Mouse (Mus musculus) kidney, postnatal 14 days (tissue): ENCODE measurements around the gene S1pr3.

ENCODE experiments used
- DNase-seq: peaks from one replicate; pipeline ENCODE4 v3.0.0; 2022; ENCODE audit warnings: mixed read lengths

The S1pr3 gene

DNA sequence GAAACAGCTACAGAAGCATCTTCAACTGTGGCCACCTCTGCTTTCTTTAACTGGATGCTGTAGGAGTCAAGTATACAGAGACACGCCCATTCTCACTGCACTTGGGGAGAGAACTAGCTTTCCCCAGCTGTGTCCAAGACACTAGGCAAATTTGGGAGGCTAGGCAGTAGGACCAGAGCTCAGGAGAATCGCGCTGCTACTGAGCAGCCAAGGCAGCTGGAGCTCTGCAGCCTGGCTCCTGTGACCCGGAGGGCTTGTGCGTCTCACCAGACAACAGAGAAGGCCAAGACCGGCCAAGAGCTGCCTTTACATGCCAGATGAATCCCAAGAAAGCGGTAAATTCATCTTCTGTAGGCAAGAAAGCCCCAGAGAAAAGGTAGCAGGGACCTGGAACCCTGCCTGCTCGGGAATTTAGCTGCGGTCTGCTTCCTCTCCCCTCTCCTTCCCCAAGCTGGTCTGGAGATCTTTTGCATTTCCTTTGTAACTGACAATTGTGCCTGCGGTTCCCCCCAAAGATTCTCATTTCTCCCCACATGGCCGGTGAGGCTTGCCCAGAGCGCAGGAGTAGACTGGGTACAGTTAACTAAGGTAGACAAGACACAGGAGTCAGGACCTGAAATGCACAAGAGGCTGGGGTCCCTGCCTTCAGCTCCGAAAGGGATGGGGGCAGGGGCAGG, 760 bp upstream of the S1pr3 start:
- no peak for DNase-seq

DNA sequence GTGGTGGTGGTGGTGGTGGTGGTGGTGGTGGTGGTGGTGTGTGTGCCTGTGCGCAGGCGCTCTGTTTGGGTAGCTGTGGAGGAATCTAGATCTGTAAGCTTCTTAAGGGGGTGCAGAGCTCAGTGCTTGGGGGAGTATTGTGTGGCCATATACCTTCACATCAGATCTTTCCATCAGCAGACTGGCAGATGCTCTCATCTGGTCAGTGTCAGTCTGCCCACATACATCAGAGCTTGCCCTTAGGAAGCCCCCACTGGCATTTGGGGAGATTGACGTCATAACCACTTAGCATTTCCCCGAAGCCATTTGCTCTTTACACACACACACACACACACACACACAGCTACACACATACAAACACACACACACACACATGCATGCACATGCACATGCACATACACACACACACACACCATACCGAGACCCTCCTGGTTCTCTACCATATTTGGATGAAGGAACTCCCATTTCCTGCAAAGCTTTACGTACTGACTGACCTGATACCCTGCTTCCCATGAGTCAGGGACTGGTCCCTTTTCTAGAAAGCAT, 1.6 kb downstream of the S1pr3 start:
- no peak for DNase-seq

DNA sequence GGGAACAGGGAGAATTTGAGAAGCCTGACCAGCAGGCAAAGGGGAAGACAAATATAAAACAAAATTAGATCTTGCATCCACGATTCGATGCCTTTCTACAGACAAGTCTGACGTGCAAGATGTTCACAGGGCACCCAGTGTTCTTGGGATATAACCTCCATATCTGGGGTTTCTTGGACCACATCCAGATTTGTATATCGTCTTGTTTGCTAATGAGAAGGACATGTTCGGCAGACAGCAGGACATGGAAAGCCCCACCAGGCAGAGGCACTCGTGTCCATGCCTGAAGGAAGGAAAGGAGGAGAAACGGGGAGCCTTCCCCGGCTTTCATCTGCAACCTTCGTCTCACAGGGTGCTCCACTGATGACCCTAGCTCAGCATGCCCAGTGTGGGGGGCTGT, 2.8 kb downstream of the S1pr3 start:
- DNase-seq, result no peak

DNA sequence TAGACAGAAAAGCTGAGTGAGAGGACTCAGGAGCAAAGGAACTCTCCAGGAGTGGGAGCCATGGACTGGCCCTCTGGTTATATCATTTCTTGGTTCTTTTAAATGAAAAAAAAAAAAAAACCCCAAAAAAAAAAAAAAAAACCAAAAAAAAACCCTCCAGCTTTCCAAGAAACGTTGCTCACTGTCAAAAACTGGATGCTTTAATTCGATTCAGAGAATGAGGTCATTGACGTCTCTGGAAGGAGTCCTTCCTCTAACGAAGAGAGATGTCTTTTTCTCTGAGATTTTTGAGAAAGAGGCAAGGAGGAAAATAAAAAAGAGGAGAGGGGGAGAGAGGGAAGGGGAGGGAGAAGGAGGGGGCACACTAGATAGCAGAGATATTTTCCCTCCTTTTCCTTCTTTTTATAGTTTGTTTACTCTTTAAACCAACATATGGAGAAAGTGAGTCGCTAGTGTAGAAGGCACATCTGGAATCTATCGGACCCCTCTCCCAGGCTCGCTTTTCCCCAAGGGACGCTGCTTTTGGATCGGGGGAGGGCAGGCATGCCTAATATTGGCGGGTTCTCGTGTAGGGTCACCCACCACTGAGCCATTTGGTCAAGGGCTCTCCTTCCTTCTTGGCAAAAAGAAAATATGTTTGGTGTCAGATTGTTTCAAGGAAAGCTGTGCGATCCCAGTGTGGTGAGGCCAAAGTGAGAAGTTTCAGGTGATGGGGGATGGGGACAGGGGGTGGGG, 3.4 kb downstream of the S1pr3 start:
- no peak for DNase-seq

DNA sequence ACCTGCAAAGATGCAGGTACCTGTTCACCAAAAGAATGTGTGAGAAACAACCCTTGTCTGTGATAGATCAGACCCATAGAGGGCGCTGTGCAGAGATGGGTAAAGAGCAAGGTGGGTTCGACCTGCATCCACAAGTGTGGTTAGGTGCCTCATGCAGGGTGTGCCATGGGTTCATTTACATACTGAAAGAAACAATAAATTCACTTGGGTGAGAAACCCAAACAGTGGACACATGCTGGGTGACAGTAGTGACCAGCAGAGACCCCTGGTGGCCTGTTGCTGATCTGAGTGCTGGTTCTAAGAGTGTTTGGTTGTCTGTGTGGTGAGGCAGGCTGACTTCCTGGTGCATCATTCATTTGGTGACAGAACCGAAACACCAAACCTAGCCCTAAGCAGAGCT, 5.0 kb downstream of the S1pr3 start:
- DNase-seq, result peak; percentile 41

DNA sequence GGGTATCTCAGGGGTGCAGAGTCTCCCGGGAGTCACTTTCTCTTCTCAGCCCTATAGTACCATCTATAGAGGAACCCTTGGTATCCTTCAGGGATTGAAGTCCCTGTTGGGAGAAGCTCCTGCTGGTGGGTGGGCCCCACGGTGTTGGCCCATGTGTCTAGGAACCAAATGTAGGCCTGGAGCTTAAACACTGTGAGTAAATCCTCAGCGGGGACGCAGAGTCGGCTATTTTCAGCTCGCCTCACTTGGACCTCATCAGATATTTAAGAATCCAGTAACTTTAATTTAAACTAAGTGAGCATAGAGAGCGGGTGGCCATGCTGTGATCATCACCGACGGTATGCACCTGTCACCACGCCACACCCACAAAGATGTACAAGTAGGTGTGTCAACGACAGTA, 8.3 kb downstream of the S1pr3 start:
- no peak for DNase-seq

DNA sequence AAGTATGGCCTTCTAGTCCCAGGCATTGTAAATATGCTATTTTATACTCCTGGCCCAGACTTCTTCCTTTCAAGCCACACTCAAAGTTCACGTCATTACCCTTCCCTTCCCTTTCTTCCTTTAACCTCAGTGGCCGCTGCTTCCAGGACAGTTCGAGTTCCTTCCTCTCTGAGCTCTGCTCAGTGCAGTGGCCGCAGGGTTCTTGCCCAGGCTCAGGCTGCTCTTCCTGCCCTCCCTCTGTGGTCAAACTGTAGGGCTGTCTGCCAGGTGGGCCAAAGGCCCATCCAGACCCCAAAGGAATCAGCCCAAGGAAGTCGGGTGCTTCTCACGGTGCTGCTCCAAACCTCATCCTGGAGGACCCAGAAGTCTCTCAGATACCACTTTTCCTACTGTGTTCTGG, 9.4 kb downstream of the S1pr3 start:
- DNase-seq, result peak; percentile 66

DNA sequence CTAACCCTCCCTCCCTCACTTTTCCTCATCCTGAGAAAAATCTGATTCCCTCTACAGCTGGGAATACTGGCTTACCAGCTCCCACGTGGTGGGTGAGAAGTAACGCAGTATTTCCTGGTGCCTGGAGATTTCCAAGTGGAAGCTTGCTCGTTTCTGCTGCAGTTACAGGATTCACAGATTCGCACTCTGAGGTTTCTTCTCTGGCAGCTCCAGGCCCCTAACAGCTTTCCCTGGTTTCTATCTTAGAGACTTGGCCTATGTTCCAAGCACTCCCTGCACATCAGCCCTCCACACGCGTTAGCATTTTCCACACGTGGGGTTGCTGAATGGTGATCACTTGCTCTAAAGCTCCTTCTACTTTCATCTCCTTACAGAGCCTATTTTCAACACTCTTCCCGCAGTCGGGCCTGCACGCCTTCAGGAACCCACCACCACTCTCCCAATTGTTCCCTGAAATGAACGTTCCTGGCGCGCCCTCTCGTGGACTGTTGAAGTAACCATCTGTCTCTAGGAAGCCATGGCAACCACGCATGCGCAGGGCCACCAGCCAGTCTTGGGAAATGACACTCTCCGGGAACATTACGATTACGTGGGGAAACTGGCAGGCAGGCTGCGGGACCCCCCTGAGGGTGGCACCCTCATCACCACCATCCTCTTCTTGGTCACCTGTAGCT, 10.0 kb downstream of the S1pr3 start:
- DNase-seq, result peak; percentile 95

DNA sequence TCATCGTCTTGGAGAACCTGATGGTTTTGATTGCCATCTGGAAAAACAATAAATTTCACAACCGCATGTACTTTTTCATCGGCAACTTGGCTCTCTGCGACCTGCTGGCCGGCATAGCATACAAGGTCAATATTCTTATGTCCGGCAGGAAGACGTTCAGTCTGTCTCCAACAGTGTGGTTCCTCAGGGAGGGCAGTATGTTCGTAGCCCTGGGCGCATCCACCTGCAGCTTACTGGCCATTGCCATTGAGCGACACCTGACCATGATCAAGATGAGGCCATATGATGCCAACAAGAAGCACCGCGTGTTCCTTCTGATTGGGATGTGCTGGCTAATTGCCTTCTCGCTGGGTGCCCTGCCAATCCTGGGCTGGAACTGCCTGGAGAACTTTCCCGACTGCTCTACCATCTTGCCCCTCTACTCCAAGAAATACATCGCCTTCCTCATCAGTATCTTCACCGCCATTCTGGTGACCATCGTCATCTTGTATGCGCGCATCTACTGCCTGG, 10.6 kb downstream of the S1pr3 start:
- no peak for DNase-seq

DNA sequence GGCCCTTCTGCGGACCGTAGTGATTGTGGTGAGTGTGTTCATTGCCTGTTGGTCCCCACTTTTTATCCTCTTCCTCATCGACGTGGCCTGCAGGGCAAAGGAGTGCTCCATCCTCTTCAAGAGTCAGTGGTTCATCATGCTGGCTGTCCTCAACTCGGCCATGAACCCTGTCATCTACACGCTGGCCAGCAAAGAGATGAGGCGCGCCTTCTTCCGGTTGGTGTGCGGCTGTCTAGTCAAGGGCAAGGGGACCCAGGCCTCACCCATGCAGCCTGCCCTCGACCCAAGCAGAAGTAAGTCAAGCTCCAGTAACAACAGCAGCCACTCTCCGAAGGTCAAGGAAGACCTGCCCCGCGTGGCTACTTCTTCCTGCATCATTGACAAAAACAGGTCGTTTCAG, 11.1 kb downstream of the S1pr3 start:
- DNase-seq, result no peak

DNA sequence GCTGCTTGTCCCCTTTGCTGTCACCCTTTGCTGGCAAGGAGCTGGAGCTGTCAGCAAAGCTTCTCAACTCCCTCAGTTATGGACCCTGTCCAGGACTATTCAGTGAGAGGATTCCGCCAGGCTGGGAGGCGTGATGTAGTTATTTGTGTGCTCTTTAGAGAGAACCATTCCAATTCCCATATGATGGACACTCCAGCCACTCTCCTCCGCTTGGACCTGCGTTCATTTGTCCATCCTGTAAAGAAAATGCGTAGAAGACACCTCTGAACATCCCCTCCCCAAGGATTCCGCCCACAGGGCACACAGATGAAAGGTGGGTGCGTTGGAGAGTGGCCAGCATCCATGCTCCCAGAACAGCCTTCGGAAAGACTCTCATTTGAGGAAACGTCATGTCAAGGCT, 12.4 kb downstream of the S1pr3 start:
- no peak for DNase-seq

DNA sequence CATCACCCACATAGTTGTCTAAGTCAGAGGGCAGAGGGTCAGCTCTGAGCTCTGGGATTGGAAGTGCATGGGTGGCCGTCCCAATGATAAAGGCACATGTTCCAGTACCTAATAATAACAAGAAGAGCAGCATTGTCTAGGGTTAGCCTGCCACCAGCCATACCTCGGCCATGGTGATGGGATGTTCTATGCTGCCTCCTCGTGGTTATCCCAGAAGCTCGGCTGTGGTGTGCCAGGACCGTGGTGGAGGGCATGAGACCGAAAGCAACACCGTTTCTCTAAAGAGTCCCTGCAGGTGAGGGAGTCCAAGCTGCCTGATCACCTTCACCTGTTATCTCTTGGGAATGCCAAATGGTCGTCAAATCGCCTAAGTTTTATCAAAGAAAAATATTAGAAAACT, 15.2 kb downstream of the S1pr3 start:
- DNase-seq, result no peak

DNA sequence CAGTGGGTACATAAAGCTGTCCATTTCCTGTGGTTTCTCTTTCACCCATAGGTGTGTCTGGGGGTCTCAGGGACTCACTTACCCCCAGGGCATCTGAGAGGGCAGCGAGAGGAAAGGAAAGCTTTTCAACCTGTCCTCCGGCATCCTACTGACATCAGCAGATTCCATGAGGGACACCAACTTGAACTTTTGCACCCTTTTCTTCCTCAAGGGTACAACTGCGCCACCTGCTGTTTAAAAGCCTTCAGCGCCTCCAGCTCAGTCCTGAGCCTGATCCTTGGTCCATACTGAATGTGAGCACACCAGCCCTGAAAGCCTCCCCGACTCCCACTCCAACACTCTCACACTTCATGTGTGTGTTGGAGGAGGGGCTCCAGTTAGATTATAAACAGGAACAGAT, 16.2 kb downstream of the S1pr3 start:
- DNase-seq, result peak; percentile 80

DNA sequence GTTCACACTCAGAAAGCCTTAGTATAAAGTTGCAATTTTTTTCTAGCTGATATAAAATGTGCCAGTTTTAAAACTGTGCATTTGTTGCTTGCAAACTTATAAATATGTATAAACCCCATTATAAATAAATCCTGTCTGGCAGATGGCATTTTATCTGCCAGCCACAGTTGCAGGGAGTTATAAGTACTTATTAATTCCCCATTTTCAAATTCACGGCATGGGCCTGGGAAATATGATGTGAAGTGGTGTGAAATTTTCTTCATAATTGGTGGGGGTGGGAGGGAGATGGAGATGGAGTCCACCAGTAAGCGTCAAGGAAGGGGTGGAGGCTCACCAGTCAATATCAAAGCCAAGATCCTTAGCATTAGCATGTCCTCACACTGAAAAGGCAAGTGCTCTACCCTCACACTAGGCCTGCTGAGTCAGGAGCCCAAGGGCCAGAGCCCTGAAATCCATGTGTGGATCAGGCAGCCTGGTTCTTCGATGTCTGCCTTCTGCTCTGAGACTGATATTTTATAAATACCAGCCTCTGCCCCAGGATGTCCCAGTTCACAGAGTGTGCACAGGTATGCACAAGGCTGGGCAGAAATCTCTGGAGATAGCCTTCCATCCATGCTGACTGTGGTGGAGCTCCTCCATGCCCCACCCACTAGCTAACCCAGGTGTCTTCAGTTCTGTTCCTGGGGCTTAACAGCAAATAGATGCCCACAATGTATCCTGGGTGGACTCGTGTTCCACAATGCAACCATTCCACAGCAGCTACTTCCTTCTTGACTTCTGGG, 17.4 kb downstream of the S1pr3 start:
- no peak for DNase-seq

DNA sequence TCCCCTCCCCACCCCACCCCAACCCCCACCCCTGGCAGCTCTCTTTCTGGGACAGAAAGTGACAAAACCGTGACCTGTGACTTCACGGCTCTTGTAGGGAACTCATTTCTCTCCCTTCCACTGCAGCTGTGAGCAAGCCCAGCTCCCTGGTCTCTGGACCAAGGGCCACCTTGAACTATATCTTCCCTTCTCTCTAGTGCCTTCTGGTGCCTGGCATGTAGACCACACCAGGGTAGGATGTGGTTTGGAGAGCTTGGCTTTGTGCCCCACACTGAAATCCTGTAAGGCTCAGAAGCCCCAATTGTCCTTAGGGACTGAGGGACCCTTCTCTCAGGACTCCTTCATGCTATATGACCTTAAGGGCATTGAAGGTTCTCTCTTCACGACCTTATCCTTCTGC, 24.9 kb downstream of the S1pr3 start:
- no peak for DNase-seq

DNA sequence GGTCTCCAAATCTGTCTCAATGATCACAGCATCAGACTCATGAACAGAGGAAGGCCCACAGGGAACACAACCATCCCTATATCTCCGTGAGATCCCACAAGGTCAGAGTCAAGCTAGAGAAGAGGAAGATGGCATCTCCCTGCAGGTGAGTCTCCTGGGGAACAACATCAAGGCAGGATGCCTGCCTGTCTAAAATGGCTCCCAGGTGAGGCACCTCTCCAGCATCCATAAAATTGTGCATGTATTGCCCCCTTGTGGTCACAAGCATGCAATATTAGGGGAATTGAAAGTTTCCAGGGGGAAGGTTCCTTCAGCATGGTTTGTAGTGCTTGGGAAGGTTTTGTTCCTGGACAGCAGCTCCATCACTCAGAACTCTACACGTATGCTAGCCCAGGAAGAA, 26.0 kb downstream of the S1pr3 start:
- DNase-seq, result no peak

DNA sequence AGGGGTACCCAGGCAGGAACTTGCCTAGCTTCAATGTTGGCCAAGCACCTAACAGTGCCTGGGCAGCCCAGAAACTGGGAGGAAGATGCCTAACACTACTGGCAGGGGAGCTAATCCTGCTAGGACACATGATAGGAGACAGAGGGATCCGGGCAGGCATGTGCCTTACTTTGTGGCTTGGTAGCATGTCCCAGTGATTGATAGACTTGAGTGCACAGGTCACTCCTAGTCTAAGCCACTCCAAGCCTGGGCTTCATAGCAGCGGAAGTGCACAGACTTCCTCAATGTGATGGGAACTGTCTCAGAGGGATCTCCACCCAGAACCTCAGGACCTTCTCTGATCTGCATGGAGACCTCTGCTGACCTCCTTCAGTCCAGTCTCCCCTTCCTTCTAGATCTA, 26.7 kb downstream of the S1pr3 start:
- DNase-seq, result peak; percentile 71

DNA sequence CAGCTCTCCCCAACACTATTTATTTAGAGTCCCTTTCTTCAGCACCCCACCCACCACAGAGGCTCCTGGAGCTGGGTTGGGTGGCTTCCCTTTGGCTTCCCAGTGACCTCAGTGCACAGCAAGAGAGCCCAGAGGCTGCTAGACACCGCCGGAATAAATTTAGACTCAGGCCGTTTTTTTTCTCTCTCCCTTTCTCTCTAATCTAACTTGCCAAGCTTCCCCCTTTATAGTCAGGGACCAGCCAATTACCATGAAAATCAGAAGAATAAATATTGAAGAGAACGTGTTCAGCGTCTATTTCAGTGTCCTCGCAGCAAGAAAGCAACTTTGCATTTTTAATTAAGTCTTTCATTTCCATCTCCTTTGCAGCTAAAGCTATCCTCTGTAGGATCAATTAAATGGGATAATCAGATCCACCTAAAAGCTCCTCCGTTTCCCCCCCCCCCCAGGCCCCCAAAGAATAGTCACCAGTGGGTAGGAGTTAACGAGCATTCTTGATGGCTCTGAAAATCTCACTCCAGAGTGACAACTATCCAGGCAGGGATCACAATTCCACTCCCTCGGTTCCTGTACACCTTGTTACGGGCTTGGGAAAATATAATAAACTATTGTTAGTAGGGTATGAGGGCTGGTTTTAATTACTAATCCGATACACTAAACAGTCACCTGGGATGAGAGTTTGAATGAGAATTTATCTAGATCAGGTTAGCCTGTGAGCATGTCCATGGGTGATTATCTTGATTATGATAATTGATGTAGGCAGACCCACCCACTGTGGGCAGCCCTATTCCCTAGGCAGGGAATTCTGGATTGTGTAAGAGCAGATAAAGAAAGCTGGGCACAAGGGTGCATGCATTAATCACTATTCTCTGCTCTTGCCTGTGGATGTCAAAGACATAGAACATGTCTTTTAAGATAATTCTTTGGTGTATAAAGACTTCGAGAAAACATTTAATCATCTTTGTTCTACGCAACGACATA, 29.0 kb downstream of the S1pr3 start:
- DNase-seq, result no peak

DNA sequence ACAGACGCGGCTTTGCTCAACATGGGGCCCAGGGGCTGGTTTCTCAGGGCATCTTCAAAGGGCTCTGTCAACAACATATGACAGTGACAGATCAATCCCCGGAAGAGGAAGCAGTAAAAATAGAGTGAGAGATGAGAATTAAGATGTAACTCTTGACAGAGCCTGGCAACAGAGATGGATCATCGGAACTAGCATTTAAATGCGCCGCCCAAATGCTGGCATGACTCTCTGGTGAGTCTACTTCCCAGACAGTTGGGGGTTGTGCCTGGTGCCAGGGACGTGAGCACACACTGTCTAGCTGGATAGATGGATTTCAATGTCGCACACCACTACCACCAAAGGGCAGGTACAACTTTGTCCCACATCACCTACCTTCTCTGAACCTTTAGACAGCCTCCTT, 34.5 kb downstream of the S1pr3 start:
- no peak for DNase-seq

DNA sequence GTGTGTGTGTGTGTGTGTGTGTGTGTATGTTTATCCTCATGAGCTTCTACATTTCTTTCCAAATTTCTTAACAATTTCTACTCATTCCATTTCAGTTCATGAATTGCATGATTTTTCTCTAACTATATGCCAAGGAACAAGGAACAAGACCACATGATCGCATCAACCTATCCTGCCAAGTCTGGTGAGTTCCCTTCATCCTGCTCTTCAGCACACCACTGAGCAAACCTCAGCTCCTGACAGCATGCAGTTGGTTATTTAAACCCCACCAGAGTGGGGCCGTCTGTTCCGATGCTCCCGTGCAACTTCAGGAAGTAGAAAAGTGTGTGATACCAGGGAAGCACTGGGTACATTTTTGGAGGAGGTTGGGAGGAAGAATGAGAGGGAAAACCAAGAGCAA, 38.1 kb downstream of the S1pr3 start:
- DNase-seq, result no peak

DNA sequence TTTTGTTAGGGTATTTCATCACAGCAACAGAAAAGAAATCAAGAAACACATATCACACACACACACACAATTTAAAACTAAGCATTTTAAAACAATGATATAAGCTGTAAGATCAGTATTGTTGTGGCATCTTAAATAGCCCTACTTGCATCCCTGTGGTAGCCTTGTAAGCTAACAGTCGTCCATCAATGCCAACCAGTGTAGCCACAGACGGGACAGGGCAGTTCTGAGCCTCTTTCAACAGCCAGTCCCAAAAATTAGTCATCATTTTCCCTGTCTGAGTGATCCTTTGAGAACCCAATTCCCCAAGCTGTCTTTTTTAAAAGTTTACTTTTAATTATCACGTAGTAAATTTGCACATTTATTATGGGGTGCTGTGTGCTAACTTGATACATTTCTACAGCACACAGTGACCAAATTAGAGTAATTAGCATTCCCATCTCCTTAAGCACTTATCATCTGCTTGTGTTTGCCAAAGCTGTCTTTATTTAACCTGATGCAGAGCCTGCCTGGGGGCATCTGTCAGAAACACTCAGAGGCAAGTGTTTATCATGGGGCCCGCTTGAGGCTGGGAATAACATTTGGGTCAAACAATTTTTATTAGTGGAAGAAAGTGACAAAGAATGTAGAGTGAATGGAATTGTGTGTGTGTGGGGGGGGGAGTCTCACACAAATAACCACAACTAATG, 47.9 kb downstream of the S1pr3 start:
- no peak for DNase-seq
